Mouse (Mus musculus) midbrain, embryonic 16.5 days (tissue): ENCODE measurements around the gene Sh2d6. TPM values are rescaled to one million over a fixed set of nuclear protein-coding genes. Genes with fewer than 3 reads are reported as not detected.

Source experiments
- ATAC-seq: fragments of 200-750 bp; cut with Nextera tagmentation; 2 replicates; pipeline ENCODE4 v1.8.0; 2017; ENCODE audit warnings: moderate TSS enrichment
- H3K27ac ChIP-seq: fragments of 300-500 bp; sonication (generic); 2 replicates; pipeline ENCODE4 v1.5.1; 2014; ENCODE audit warnings: mild to moderate bottlenecking, low read length, mixed read lengths
- H3K27me3 ChIP-seq: fragments of 300-500 bp; sonication (generic); 2 replicates; pipeline ENCODE4 v1.6.1; 2014; ENCODE audit warnings: low read depth, low read length, mixed read lengths; ENCODE audit not compliant: control insufficient read depth, insufficient read depth
- H3K36me3 ChIP-seq: fragments of 300-500 bp; sonication (generic); 2 replicates; pipeline ENCODE4 v1.6.1; 2014; ENCODE audit warnings: mild to moderate bottlenecking, low read length, moderate library complexity, mixed read lengths; ENCODE audit not compliant: control insufficient read depth, insufficient read depth
- H3K4me1 ChIP-seq: fragments of 300-500 bp; sonication (generic); 2 replicates; pipeline ENCODE4 v1.6.1; 2014; ENCODE audit warnings: mild to moderate bottlenecking, low read length, mixed read lengths; ENCODE audit not compliant: control insufficient read depth, insufficient read depth
- H3K4me2 ChIP-seq: fragments of 300-500 bp; sonication (generic); 2 replicates; pipeline ENCODE4 v1.6.1; 2014; ENCODE audit warnings: mild to moderate bottlenecking, low read length, mixed read lengths
- H3K4me3 ChIP-seq: fragments of 300-500 bp; sonication (generic); 2 replicates; pipeline ENCODE4 v1.5.1; 2014; ENCODE audit warnings: low read depth, mild to moderate bottlenecking, low read length, moderate library complexity, mixed read lengths
- H3K9ac ChIP-seq: fragments of 300-500 bp; sonication (generic); 2 replicates; pipeline ENCODE4 v1.6.1; 2014; ENCODE audit warnings: low read depth, low read length, mixed read lengths
- H3K9me3 ChIP-seq: fragments of 300-500 bp; sonication (generic); replicated peaks from 2 replicates; pipeline ENCODE4 v1.6.1; 2014; ENCODE audit warnings: mild to moderate bottlenecking, low read length, mixed read lengths; ENCODE audit not compliant: control insufficient read depth, poor library complexity, severe bottlenecking
- WGBS: fragments of 180-500 bp; shearing (Covaris S2); extraction: QIAGEN DNeasy Blood & Tissue Kit; methylation state at CpG from one replicate; pipeline ENCODE4 v1.1.7; 2014; 5-methylcytosine and 5-hydroxymethylcytosine counted together
- polyA plus RNA-seq: library from polyadenylated mRNA; unstranded; fragments of >200 nt; fragmentation: Nextera tagmentation; extraction: Ambion mirVana; gene quantifications from 2 replicates; pipeline ENCODE4 v1.2.1, GENCODE M21; 2015

Gene Sh2d6
- polyA plus RNA-seq, 1 experiment from 2014 or later, result 0.84 TPM

DNA sequence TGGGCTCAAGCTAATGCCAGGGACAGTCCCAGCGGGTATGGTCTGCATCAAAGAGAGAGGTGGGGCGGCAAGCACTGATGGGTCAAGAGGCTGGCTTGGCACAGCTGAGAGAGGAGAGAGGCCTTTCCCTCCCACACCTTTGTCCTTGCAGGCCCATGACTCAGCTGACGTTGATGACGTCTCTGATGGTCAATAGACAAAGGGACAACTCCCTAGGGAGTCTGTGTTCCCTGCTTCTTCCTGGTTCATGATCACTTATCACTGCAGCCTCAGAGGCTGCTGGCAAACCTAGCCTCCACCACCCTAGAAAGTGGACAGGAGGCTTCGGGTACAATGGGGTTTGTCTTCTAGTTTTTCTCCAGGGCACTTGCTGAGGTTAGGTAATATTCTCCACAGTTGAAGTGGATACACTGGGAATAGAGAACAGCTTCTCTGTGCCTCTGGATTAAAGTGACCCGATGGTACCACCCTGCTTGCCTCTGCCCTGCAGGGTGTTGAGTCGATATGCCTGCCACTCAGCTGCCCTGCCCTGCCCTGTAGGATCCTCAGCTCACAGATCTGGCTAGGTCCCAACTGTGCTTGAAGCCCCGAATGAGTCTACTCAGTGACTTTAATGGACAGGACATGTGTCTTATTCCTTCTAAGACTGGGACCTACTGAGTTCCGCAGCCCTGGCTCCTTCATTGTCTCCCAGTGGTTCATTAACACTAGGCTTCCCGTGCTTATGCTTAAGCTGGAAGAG is 7.1 kb upstream of the Sh2d6 start:
- H3K4me2 ChIP-seq, result no peak overlapping the region
- H3K36me3 ChIP-seq, result no peaks in the 10 kb centered on the region
- H3K4me3 ChIP-seq, result no peak overlapping the region
- no peak for ATAC-seq
- no peak overlapping the region for H3K9ac ChIP-seq
- H3K27me3 ChIP-seq, result no peaks in the 10 kb centered on the region
- no peak overlapping the region for H3K27ac ChIP-seq
- H3K9me3 ChIP-seq, result no peaks in the 10 kb centered on the region
- WGBS, result 81% methylated on average over 10 of the region's 10 CpGs
- peaks cover 10% of the 10 kb centered on the region for H3K4me1 ChIP-seq

DNA sequence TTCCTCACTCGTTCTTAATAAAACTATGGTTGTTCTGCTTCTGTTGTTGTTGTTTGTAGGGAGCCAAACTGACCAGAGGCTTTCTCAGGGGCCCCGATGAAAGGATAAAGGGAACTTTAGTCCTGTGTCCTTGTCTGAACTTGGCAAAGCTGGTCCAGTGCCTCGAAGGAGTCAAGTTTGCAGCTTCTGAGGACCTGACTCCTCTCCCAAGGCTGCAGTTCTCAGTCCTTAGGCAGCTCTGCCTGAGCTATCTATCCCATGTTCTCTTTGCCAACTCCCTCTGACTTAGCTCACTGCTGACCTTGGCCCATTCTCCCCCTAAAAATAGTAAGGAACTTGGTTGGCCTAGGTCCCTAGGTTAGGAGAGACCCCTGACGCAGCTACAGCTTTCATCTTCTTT is 5.6 kb upstream of the Sh2d6 start:
- Histone ChIP-seq H3K27me3 (no peaks in the 10 kb centered on the region), H3K27ac (no peak overlapping the region), H3K4me3 (no peak overlapping the region), H3K9me3 (no peaks in the 10 kb centered on the region), H3K4me1 (no peaks in the 10 kb centered on the region), H3K4me2 (no peak overlapping the region), H3K36me3 (no peaks in the 10 kb centered on the region), H3K9ac (no peak overlapping the region)
- WGBS, result 84% methylated on average over 4 of the region's 4 CpGs
- no peak for ATAC-seq

DNA sequence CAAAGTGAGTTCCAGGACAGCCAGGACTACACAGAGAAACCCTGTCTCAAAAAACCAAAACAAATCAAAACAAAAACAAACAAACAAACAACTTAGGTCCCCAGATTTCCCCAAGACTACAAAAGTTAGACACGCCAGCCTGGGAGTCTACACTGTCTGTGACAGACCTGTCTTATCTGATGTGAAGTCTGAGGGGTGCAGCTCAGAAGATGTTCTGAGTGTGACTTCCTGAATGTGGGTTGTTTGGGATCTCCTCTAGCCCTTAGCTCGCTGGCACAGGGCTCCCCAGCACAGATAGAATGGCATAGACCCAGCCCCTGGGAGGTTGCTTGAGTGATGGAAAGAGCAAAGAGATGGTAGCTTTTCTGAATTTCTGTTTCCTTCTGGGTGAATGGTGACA is 2.7 kb upstream of the Sh2d6 start:
- no peaks in the 10 kb centered on the region for H3K36me3 ChIP-seq
- WGBS, result 83% methylated on average over 2 of the region's 2 CpGs

DNA sequence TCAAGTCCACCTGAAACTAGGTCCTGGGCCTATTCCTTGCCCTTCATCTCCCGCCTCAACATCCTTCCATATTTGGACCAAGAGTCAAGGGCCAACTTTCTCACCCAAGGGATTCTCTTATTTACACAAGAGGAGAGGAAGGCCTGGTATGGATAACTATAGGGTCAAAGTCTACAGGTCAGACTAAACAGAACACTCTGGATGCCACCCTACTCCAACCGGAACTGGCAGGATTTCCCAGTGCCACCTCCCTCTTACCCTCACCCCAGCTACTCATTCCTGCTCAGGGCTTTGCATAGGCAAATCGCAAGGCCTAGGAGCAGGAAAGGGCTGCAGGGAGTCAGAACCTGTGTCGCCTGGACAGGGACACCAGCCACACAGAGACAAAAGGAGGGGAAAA is 1.7 kb upstream of the Sh2d6 start:
- Histone ChIP-seq H3K4me3 (no peak overlapping the region), H3K27ac (no peak overlapping the region), H3K27me3 (no peaks in the 10 kb centered on the region), H3K36me3 (no peaks in the 10 kb centered on the region), H3K9ac (no peak overlapping the region), H3K9me3 (no peaks in the 10 kb centered on the region), H3K4me1 (peaks cover 29% of the 10 kb centered on the region), H3K4me2 (no peak overlapping the region)
- no peak for ATAC-seq
- 74% methylated on average over 4 of the region's 4 CpGs for WGBS

More for the DNA sequence above, 2.7 kb upstream of the Sh2d6 start:
- H3K27me3 ChIP-seq, result no peaks in the 10 kb centered on the region
- H3K4me2 ChIP-seq, result no peak overlapping the region
- H3K4me1 ChIP-seq, result peaks cover 21% of the 10 kb centered on the region
- no peak overlapping the region for H3K4me3 ChIP-seq
- H3K9ac ChIP-seq, result no peak overlapping the region
- no peak overlapping the region for H3K27ac ChIP-seq
- no peaks in the 10 kb centered on the region for H3K9me3 ChIP-seq
- ATAC-seq, result no peak

DNA sequence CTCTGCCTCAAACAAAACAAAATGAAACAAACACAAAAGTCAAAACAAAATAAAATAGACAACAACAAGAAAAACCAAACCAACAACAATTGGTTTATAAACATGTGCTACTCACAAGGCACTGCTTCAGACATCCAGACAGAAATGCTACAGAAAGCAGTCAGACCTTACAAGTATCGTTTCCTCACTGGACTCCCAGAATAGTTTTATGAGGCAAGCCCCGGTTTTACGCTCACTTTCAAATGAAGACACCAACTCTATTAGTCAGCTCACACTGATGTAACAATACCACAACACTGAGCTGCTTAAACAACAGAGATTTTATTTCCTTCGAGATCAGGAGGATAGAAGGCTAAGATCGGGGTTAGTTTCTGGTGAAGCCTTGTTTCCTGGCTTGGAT is 781 bp upstream of the Sh2d6 start:
- WGBS, result 83% methylated on average over 5 of the region's 5 CpGs
- Histone ChIP-seq H3K4me3 (no peak overlapping the region), H3K9ac (no peak overlapping the region), H3K9me3 (no peaks in the 10 kb centered on the region), H3K27me3 (no peaks in the 10 kb centered on the region), H3K36me3 (no peaks in the 10 kb centered on the region), H3K4me2 (no peak overlapping the region), H3K4me1 (peaks cover 29% of the 10 kb centered on the region), H3K27ac (no peak overlapping the region)
- ATAC-seq, result no peak

DNA sequence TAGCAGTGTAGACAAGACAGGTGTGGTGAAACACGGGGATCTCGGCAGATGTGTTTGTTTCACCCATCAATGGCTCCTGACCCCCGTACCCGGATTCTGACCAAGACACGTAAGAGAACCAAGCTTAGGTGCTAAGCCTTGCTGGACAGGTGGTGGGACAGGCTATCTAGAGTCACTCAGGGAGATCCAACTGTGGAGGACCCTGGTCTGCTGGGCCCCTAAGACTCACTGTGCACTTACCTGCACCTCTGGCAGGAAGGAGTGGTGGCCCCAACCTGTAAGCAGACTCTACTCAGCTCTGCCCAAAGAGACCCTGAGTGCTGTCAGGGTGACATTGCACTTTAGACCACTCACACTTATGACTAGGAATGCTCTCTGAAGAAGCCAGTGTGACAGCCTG is 603 bp downstream of the Sh2d6 start:
- ATAC-seq, result no peak
- no peaks in the 10 kb centered on the region for H3K36me3 ChIP-seq
- H3K4me3 ChIP-seq, result no peak overlapping the region
- H3K4me2 ChIP-seq, result no peak overlapping the region
- peaks cover 29% of the 10 kb centered on the region for H3K4me1 ChIP-seq
- peak overlapping the region; percentile 95 for H3K27ac ChIP-seq
- H3K9ac ChIP-seq, result no peak overlapping the region; the same call in 1 of the 2 replicates
- no peaks in the 10 kb centered on the region for H3K27me3 ChIP-seq
- 89% methylated on average over 5 of the region's 5 CpGs for WGBS
- no peaks in the 10 kb centered on the region for H3K9me3 ChIP-seq

DNA sequence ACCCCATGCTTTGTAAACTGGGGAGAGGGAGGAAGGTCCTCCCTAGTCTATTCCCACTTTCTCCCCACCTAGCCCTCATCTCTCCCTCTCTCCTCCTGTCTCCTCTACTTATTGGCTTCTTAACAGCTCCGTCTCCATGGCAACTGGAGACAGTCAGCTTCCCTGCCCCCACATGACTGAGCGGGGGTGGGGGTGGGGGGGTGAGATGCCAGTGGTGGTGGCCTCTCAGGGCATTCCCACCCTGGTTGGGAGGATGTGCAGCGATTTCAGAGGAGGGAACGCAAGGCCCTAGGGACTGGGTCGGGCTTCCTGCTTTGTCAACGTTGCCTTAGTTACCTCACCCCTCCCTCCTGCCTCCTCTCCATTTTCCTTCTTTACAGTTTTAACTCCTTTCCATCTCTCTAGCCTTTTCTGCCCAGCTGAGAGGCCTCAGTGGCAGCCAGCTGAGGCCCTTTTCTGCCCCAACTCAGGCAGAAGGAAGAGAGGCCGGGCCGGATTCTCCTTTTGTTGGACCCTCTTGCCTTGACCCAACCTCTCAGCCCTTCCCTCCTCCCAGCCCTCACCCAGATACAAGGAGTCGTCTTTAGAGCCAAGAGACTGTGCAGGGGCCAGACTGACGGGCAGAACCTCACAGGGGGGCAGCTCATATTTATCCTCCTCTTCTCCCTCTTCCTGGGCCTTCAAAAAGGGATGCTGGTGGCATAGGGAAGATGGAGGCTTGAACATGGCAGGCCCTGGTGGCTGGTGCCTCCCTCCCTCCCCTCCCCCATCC is 1.4 kb downstream of the Sh2d6 start:
- peak overlapping the region; percentile 95 for H3K27ac ChIP-seq
- H3K4me3 ChIP-seq, result peak overlapping the region; percentile 11; the same call in 1 of the 2 replicates
- peaks cover 29% of the 10 kb centered on the region for H3K4me1 ChIP-seq
- H3K9ac ChIP-seq, result peak overlapping the region; percentile 50
- H3K9me3 ChIP-seq, result no peaks in the 10 kb centered on the region
- 1% methylated on average over 10 of the region's 10 CpGs for WGBS
- ATAC-seq, result peak; percentile 91
- no peaks in the 10 kb centered on the region for H3K27me3 ChIP-seq
- H3K36me3 ChIP-seq, result no peaks in the 10 kb centered on the region
- H3K4me2 ChIP-seq, result peak overlapping the region; percentile 55

DNA sequence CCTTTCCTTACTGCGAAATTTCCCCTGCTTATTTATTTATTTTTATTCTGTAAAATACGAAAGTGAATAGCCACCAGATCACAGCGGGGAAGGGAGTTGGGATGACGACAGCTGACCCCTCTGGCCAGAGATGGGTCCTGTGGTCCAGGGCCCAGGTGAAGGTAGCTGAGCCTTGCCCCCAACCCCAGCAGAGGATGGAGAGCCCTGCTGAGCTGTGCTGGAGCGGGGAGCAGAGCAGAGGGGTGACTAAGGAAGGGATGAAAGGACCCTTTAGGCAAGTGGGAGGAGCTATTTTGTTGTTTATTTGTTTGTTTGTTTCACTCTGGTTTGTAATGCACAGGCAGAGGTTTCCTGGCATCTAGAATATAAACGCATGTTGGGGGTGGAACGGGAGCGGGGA is 2.2 kb downstream of the Sh2d6 start:
- no peaks in the 10 kb centered on the region for H3K27me3 ChIP-seq
- peak overlapping the region; percentile 11; the same call in 1 of the 2 replicates for H3K4me3 ChIP-seq
- peaks cover 29% of the 10 kb centered on the region for H3K4me1 ChIP-seq
- no peaks in the 10 kb centered on the region for H3K36me3 ChIP-seq
- H3K9me3 ChIP-seq, result no peaks in the 10 kb centered on the region
- peak; percentile 57 for ATAC-seq
- H3K9ac ChIP-seq, result peak overlapping the region; percentile 35; the same call in 1 of the 2 replicates
- H3K27ac ChIP-seq, result peak overlapping the region; percentile 95
- peak overlapping the region; percentile 55 for H3K4me2 ChIP-seq
- 14% methylated on average over 8 of the region's 8 CpGs for WGBS

DNA sequence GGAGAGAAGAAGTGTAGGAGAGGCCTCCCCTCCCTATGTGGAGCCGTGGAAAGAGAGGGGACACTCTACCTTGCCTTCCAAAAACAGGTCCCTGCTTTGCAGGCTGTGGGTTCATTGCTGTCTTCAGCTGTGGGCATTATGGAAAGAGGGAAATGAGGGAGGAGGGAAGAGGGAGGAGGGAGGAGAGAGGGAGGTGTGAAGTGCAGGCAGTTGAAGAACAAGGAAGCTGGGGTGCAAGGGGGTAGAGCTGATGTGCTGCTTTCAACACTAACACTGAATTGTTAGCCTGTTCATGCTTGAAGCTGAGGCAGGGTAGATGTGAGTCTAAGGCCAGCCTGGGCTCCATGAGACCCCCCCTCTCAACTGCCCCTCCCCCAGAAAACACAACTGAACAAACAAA is 2.7 kb downstream of the Sh2d6 start:
- 73% methylated on average over 1 of the region's 1 CpGs for WGBS
- H3K4me1 ChIP-seq, result peaks cover 32% of the 10 kb centered on the region
- no peak overlapping the region; the same call in 1 of the 2 replicates for H3K9ac ChIP-seq
- H3K36me3 ChIP-seq, result no peaks in the 10 kb centered on the region
- no peak for ATAC-seq
- H3K27me3 ChIP-seq, result no peaks in the 10 kb centered on the region
- H3K9me3 ChIP-seq, result no peaks in the 10 kb centered on the region
- H3K4me3 ChIP-seq, result no peak overlapping the region
- peak overlapping the region; percentile 55 for H3K4me2 ChIP-seq
- H3K27ac ChIP-seq, result peak overlapping the region; percentile 95
